Mouse (Mus musculus): Measurements from ENCODE around the gene Ctsl.

- no peak for TF ChIP-seq GATA1 (IDR thresholded peaks at IDR 0.05; ENCODE audit: low read length)
- no peak for TF ChIP-seq TAL1 (IDR thresholded peaks at IDR 0.05; ENCODE audit: low read length)
These were observed 15.4 kb upstream of the Ctsl start for GRCm38 (mm10) chr13:64386048-64386447.
